Mouse (Mus musculus): ENCODE measurements around the gene Pmf1. TPM values are rescaled to one million over a fixed set of nuclear protein-coding genes. Genes with fewer than 3 reads are reported as not detected.
"Not testable (repeated sequence)": the region's sequence is repeated elsewhere in the genome, so short reads cannot be mapped to it uniquely, and the experiment has no call there.

The Pmf1 gene
- polyA plus RNA-seq, 1 experiment: 67.4 TPM

DNA sequence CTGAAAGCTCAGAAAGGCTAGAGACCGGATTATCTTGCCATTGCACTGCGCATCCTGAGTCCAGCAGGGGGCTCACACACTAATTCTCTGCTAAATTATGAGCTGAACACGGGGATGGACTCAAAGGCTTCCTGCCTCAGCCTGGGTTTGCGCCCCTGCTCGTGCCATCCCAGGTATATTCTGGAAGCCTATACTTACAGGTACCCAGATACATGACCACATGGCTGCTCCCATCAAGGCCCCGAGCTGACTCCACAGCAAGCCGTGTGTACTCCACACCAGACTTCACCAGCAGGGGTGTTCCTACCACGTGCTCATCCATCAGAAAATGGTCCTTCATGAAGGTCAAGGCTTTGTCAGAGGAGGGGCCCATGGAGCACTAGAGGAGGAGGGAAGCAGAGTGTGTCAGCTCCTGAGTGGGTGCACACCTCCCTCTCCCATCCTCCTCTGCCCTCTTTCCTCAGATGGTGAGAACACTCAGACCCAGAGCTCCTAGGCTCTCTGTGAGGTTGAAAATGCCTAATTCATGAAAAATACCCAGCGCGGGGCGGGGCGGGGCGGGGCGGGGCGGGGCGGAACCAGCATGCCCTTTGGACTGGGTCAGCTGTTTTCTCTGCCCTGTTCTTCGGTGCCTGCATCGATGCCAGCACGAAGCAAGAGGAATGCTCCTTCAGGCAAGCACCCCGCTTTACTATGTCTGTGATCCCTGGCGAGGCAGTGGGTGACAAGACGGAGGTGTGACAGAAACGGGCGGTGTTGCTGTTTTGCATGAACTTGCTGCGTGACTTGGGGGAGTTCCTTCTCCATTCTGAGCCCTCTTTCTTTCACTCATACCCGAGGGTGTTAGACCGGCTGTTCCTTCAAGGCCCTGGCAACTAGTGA is 30.6 kb upstream of the Pmf1 start:
- whole genome bisulfite sequencing: 18% methylated on average over 27 of the region's 27 CpGs
- DNase-seq (ENCODE audit: low read depth, low spot score): no peak

DNA sequence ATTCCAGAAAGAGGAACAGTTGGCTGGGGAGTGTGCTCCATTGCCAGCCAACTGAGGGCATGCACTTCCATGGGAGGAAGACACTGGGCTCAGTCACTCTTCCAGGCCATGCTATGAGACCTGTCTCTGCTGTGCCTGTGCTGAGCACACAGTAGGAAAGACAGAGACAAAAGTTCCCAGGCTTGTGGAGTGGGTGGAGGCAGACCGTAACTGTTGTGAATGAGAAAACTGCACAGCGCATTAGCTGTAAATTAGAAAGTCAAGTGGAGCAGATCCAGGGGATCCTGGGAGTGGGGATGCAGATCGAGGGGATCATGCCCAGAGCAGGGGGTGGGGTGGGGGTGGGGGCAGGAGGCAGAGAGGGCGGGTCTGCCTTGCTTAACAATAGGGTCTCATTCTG is 29.5 kb upstream of the Pmf1 start:
- 85% methylated on average over 4 of the region's 4 CpGs for WGBS
- DNase-seq (ENCODE audit: low read depth, low spot score): no peak

- no peak for DNase-seq (ENCODE audit: low read depth, low spot score)
- 87% methylated on average over 10 of the region's 10 CpGs for WGBS
These were observed 27.3 kb upstream of the Pmf1 start for GRCm38 (mm10) chr3:88437454-88437853.

DNA sequence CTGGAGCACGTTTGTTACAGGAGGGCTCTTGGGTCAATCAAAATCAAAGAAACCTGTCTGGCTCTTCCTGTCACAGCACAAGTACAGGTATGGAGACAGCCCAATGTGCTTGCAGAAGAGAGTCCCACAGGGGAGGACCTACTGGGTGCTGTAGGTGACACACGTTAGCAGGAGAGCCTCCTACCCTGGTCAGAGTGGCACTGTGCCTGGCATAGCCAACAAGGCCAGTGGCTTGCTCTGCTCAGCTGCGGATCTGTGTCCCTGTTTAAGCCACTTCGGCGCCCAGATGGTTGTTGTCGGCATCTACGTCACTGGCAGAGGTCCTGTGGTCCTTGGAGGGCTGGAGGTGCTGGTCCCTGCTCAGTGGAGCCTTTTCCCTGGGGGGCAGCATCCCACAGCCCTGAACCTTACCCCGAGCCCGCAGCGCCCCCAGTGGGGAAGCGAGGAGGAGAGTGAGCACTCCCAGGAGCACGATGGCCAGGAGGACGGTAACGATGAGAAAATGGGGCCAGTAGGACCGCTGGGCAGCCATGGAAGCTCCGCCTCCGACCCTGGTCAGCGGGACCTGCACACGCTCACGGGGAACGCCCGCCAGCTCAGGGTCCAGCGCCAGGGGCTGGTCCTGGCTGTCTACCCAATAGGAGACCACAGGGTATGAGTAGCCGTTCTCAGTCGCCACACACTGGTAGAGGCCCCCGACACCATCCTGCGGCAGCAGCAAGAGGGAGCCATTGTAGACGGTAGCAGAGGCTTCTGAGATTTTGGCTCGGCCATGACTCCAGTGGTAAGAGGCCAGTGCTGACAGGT is 26.5 kb upstream of the Pmf1 start:
- no peak for DNase-seq (ENCODE audit: low read depth, low spot score)
- WGBS: 62% methylated on average over 29 of the region's 29 CpGs

GRCm38 (mm10) chr3:88435515-88435914 is 25.4 kb upstream of the Pmf1 start:
- 79% methylated on average over 10 of the region's 10 CpGs for WGBS
- DNase-seq (ENCODE audit: low read depth, low spot score): no peak

- not testable (repeated sequence) for DNase-seq (ENCODE audit: low read depth, low spot score)
- 75% methylated on average over 8 of the region's 8 CpGs for WGBS
These were observed 18.5 kb upstream of the Pmf1 start for GRCm38 (mm10) chr3:88428639-88429038.

GRCm38 (mm10) chr3:88427342-88427905 is 17.3 kb upstream of the Pmf1 start:
- WGBS: 60% methylated on average over 4 of the region's 4 CpGs
- no peak for DNase-seq (ENCODE audit: low read depth, low spot score)

DNA sequence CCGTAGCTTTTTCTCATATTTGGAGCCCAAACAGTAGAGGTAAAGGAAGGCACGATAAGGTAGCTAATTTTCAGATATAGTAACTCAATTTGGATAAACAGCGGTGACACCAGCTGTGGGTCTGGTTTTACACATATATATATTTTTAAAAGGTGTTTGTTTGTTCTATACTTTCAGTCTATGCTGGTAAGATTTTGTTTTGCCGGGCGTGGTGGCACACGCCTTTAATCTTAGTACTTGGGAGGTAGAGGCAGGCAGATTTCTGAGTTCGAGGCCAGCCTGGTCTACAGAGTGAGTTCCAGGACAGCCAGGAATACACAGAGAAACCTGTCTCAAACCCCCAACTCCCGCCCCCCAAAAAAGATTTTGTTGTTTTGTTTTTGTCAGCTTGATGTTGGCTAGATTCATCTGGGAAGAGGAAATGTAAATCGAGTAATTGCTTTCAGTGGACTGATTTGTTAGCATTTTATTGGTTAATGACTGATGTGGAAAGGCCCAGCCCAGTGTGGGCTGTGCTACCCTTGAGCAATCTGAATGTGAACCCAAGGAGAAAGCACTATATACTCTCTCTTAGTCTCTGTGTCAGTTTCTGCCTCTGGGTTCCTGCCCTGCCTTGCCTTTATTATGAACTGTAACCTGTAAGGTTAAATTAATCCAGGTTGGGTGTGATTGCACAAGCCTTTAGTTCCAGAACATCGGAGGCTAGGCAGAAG is 15.7 kb upstream of the Pmf1 start:
- no peak for DNase-seq (ENCODE audit: low read depth, low spot score)
- 59% methylated on average over 10 of the region's 10 CpGs for WGBS

GRCm38 (mm10) chr3:88425330-88425689 is 15.2 kb upstream of the Pmf1 start:
- DNase-seq (ENCODE audit: low read depth, low spot score): no peak
- 5% methylated on average over 2 of the region's 2 CpGs for WGBS

GRCm38 (mm10) chr3:88424605-88425329 is 14.6 kb upstream of the Pmf1 start, which contains the start of gene Slc25a44:
Slc25a44 (minus strand) TSS chr3:88425139.
- under 1% methylated on average over 35 of the region's 35 CpGs for WGBS
- DNase-seq (ENCODE audit: low read depth, low spot score): peak; percentile 99

DNA sequence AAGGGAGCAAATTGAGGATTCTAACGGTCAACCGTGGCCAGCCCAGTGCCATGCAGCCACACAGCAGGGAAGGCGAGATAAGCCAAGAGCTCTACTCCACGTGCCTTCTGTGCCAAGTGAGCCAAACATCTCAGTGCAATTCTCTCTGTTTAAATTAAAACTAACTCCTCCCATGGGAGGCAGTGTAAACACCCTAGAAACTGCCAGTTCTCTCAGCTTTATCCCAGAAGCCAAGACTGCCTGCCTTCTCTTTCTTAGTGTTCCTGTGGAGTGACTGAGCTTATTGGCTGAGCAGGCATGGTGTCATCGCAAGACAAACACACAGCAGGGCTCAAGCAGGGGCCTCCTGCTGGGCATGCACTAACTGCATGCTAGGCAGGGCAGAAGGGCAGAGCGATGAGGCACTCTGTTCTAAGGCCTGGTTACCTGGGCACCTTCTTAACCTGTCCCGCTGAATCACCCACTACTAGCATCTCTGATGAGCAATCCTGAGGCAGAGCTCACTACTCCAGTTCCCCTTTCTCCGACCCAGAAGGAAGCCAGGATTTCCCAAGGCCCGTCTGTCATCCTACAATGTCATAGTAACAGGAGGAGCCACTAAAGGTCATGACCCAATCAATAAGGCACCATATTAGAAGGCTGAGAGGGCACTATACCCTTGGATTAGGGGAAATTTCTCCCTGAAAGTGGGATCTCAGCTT is 12.0 kb upstream of the Pmf1 start:
- 21% methylated on average over 9 of the region's 9 CpGs for WGBS
- no peak for DNase-seq (ENCODE audit: low read depth, low spot score)

DNA sequence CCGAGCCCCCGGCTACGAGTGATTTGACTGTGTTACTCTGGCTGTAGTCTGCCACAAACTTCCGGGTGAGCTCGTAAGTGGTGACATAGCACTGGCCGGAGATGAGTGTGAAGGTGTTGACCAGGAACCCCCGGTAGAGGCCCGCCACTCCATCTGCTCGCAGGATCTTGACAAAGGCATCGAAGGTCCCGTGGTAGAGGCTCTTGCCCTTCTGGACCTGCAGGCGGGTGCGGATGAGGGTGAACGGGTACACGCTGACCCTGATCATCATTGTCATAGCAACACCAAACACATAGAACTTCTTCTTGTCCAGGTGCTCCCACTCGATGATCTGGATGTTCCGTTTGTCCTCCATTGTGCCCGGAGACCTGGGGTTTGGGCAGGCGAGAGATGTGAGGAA is 10.6 kb upstream of the Pmf1 start:
- DNase-seq (ENCODE audit: low read depth, low spot score): no peak
- WGBS: 93% methylated on average over 19 of the region's 19 CpGs

GRCm38 (mm10) chr3:88418016-88418415 is 7.9 kb upstream of the Pmf1 start:
- no peak for DNase-seq (ENCODE audit: low read depth, low spot score)
- 80% methylated on average over 6 of the region's 6 CpGs for WGBS

- DNase-seq (ENCODE audit: low read depth, low spot score): no peak
- WGBS: 36% methylated on average over 4 of the region's 4 CpGs
These were observed 5.5 kb upstream of the Pmf1 start for GRCm38 (mm10) chr3:88415668-88416067.

DNA sequence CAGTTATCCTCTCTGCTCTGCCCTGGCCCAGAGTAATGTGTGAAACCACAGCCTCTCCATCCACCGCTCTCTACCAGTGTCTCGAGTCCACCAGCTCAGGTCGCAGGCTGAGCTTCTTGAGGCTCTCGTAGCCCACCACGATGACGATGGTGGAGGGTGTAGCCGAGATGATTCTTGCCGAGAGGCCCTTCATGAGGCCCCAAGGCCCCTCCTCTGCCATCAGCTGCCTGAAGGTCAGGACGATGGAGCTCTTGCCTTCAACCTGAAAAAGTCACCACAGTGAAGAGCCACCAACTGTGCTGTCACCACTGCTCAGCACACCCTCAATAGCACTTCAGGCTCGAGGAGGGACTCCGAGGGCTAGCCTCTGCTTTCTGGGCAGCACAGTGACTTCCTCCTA is 2.5 kb upstream of the Pmf1 start:
- no peak for DNase-seq (ENCODE audit: low read depth, low spot score)
- 81% methylated on average over 11 of the region's 11 CpGs for WGBS

DNA sequence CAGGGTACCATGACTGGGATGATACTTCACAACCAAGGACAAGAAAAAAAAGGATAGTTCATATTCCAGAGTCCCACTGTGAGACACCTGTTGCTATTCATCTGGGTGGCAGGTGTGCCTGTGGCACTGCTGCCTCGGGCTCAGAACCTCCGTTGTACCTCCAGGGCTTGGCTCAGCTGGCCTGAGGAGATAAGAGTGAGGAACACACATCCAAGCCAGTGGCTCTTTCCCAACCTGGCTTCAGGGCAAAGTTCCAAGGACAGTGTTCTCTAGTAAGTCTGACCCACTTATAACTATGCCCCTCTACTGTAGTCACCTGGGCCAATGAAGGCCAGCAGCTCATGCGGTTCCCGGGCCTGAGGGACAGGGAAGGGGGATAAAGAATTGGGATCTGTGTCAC is 1.6 kb upstream of the Pmf1 start:
- WGBS: 72% methylated on average over 4 of the region's 4 CpGs
- no peak for DNase-seq (ENCODE audit: low read depth, low spot score)

DNA sequence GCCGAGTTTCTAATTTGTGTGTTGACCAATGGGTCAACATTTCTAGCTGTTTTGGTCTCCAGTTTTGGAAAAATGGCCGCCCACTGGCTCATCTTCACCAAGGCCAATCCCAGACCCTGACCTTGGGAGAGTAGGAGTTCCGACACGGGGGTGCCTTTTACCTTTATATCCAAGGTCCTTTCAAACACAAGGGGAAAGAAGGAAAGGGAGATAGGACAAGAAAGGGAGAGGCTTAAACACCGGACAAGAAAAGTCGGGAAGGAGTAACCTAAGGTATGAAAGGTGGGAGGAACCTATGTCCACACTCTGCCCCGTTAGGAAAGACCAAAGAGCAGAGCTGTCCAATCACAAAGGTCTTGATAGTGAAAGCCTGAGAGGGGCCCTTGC is 507 bp upstream of the Pmf1 start:
- no peak for DNase-seq (ENCODE audit: low read depth, low spot score)
- 17% methylated on average over 7 of the region's 7 CpGs for WGBS

- no peak for DNase-seq (ENCODE audit: low read depth, low spot score)
- 34% methylated on average over 5 of the region's 5 CpGs for WGBS
These were observed 1.2 kb downstream of the Pmf1 start for GRCm38 (mm10) chr3:88408953-88409352.

GRCm38 (mm10) chr3:88407529-88407928 is 2.6 kb downstream of the Pmf1 start:
- no peak for DNase-seq (ENCODE audit: low read depth, low spot score)

More at GRCm38 (mm10) chr3:88407529-88407928, 2.6 kb downstream of the Pmf1 start:
- WGBS: 43% methylated on average over 7 of the region's 7 CpGs
